Mouse (Mus musculus) testis, adult 2 months (tissue): ENCODE measurements at regions not wholly inside any gene's neighbourhood (a gene's known extent, or its start where the extent isn't known, plus 50 kb on each side); places are given as distances from the start of the nearest gene placed in this dataset.

Experiments used
- CTCF ChIP-seq: fragments of 200-500 bp; IDR thresholded peaks from 2 replicates; pipeline ENCODE4 v1.5.1; 2012; ENCODE audit warnings: low read depth, mild to moderate bottlenecking, inconsistent platforms, low read length, moderate library complexity; ENCODE audit not compliant: control insufficient read depth, insufficient read depth, insufficient replicate concordance
- POLR2A ChIP-seq: fragments of 200-500 bp; IDR thresholded peaks from 2 replicates; pipeline ENCODE4 v1.6.1; 2012; ENCODE audit warnings: low read depth, mild to moderate bottlenecking, inconsistent platforms, low read length, moderate library complexity; ENCODE audit not compliant: control insufficient read depth

DNA sequence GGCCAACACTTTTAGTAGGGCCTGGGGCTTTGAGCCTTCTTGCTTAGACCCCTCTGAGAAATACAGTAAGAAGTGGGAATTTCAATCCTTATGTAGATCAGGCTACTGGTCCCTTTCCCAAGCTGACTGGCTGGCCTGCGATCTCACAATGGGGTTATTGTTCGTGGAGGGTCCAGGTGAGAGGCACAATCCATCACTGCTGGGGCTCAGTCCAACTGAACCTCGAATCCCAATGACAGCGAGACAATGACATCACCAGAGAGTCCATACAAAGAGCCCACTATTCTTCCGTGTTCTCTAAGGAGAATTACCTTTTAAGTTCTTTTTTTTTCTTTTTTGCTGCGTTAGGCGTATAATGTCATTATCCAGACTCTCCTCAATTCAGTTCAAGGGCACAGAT lies 75.8 kb upstream of the Sipa1l1 start:
- TF ChIP-seq CTCF = no peak
- no peak for TF ChIP-seq POLR2A
